Mouse (Mus musculus): ENCODE measurements at regions not wholly inside any gene's neighbourhood (a gene's known extent, or its start where the extent isn't known, plus 50 kb on each side); places are given as distances from the start of the nearest gene placed in this dataset.

DNA sequence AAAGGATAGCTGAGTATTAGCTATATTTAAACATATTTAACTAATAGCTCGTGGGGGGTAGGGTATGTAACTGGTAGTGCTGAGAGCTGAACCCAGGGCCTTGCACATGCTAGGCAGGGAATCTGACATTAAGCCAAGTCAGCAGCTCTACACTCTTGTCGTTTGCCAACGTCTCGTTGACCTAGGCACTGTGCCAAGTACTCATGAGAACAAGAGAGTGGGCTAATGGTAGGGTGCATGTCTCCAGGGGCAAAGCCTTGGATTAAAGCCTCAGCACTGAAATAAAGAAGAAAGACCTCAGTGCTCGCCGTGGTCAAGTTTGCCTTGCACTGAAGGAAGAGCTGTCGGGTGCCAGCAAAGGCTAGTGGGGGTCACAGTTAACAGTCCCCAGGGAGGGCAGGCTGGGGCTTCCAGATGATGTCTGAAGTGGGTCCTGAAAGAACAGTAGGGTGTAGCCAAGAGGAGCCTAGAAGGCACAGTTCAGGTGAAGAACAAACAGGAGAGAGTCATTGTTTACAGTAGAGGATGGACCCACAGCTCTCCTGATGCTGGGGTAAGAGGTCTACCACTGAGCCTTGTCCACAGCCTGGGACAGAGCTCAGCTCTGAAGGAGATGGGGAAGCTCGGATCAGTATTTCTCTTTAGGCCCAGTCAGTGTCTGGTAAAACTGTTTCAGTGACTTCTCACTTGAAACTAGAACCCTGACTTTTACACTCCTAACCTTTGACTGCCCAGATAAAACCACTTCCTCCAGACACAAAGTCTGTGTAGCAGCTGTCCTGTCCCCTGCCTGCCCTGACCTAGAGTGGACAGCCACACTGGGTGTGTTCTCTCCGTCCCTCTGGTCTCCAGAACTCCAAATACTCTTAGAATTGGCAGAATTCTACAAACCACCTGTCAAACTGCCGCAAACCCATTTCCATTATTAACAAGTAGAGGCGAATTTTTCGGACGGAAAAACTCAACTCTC is 121.7 kb upstream of the Jarid2 start:
- TF ChIP-seq CTCF (IDR thresholded peaks at IDR 0.05; ENCODE audit: insufficient read depth, low read length) (no peak), POLR2A (IDR thresholded peaks at IDR 0.05; ENCODE audit: borderline replicate concordance, extremely low read depth, low read depth, low read length) (no peak)

Measured in lung, adult 2 months (tissue).